Mouse (Mus musculus) ES-Bruce4 (cell line): Measurements from ENCODE around the gene Vrtn. TPM values are rescaled to one million over a fixed set of nuclear protein-coding genes. Genes with fewer than 3 reads are reported as not detected.

Experiments
- H3K27ac ChIP-seq: 2 replicates; pipeline ENCODE4 v1.5.1; 2012; ENCODE audit warnings: low read length, inconsistent platforms; ENCODE audit not compliant: insufficient read depth
- H3K27me3 ChIP-seq: 2 replicates; pipeline ENCODE4 v1.6.1; 2012; ENCODE audit warnings: mild to moderate bottlenecking, low read length, inconsistent platforms; ENCODE audit not compliant: control insufficient read depth, poor library complexity, insufficient read depth, severe bottlenecking
- H3K36me3 ChIP-seq: 2 replicates; pipeline ENCODE4 v1.6.1; 2012; ENCODE audit warnings: inconsistent platforms, mild to moderate bottlenecking, low read length, moderate library complexity; ENCODE audit not compliant: control insufficient read depth, poor library complexity, insufficient read depth, severe bottlenecking
- H3K4me1 ChIP-seq: one replicate; pipeline ENCODE4 v1.8.1; 2011; ENCODE audit warnings: low read length; ENCODE audit not compliant: control insufficient read depth, insufficient read depth
- H3K4me3 ChIP-seq: 2 replicates; pipeline ENCODE4 v1.5.1; 2011; ENCODE audit warnings: low read depth, mild to moderate bottlenecking, low read length
- H3K9ac ChIP-seq: 2 replicates; pipeline ENCODE4 v1.6.1; 2012; ENCODE audit warnings: low read depth, mild to moderate bottlenecking, inconsistent platforms; ENCODE audit not compliant: poor library complexity, severe bottlenecking
- H3K9me3 ChIP-seq: replicated peaks from 2 replicates; pipeline ENCODE4 v1.6.1; 2012; ENCODE audit warnings: mild to moderate bottlenecking, low read length, inconsistent platforms; ENCODE audit not compliant: control insufficient read depth, poor library complexity, insufficient read depth, severe bottlenecking
- CTCF ChIP-seq: IDR thresholded peaks from one replicate; pipeline ENCODE4 v1.8.1; 2011; ENCODE audit warnings: low read depth, low read length
- EP300 ChIP-seq: IDR thresholded peaks from 2 replicates; pipeline ENCODE4 v1.6.1; 2011; ENCODE audit warnings: low read depth, low read length; ENCODE audit not compliant: insufficient read depth
- POLR2A ChIP-seq: IDR thresholded peaks from one replicate; pipeline ENCODE4 v1.8.1; 2011; ENCODE audit warnings: low read length; ENCODE audit not compliant: insufficient read depth
- polyA plus RNA-seq: library from polyadenylated mRNA; stranded (reverse); fragments of >200 nt; gene quantifications from 2 replicates; pipeline ENCODE4 v1.2.4, GENCODE M21; 2011; ENCODE audit warnings: low read depth; ENCODE audit not compliant: missing spikeins, insufficient read depth, insufficient read length

Gene Vrtn
- polyA plus RNA-seq: 3.7 and 3.8 TPM in 2 replicates

DNA sequence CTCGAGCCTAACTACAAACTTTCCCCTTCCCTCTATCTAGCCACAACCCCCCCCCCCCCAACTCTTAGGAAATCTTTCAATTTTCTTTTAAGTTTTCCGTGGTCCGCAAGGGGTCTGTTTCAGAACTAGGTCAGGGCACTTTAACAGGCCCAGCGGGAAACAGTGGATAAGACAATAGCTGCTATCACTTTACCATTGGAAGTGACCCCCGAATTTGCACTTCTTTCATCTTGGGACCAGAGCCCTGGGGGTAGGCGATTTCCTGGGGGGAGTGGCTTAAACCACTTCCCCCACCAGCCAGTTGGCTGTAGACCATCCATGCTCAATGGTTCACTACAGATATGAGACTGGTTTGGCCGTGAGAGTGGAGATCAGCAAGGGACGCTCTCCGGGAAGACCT is at the start of gene Vrtn:
Gene Vrtn, plus strand, starts transcription at position 366 of the 400 bp plus-strand sequence.
- Histone ChIP-seq H3K4me1 (peaks cover 2% of the 10 kb centered on the region), H3K4me3 (peak within 1 kb of the TSS; percentile 45), H3K9ac (peak within 1 kb of the TSS; percentile 23; the same call in 1 of the 2 replicates), H3K27me3 (0 out of 2 replicates have a peak, but pooled peaks cover 5% of the 10 kb centered on the region), H3K36me3 (no peaks in the 10 kb centered on the region), H3K9me3 (no peaks in the 10 kb centered on the region), H3K27ac (no peak within 1 kb of the TSS)
- TF ChIP-seq POLR2A (no peak), EP300 (no peak), CTCF (no peak)

DNA sequence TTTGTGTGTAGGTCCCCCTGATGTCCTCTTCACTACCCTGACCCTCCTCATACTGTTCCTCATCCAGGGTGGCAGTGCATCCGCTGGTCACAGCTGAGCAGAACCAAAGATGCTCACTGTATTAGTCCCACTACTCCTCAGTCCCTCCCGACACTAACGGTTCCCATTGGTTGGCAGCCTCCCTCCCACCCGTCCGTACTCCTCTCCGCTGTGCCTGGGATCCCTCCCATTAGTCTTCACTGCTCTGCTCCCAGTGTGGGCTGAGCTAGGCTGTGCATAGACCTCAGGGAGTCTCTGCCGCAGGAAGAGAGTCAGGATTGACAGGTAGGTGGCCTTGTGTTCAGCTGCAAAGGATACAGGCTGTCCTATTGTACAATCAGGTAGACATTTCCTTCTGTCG is 42.5 kb upstream of the Vrtn start:
- H3K9me3 ChIP-seq: no peaks in the 10 kb centered on the region
- H3K36me3 ChIP-seq: no peaks in the 10 kb centered on the region
- H3K4me3 ChIP-seq: no peak overlapping the region
- TF ChIP-seq CTCF (no peak), EP300 (no peak), POLR2A (no peak)
- H3K9ac ChIP-seq: no peak overlapping the region
- H3K27me3 ChIP-seq: no peaks in the 10 kb centered on the region
- no peak overlapping the region for H3K27ac ChIP-seq
- no peaks in the 10 kb centered on the region for H3K4me1 ChIP-seq

DNA sequence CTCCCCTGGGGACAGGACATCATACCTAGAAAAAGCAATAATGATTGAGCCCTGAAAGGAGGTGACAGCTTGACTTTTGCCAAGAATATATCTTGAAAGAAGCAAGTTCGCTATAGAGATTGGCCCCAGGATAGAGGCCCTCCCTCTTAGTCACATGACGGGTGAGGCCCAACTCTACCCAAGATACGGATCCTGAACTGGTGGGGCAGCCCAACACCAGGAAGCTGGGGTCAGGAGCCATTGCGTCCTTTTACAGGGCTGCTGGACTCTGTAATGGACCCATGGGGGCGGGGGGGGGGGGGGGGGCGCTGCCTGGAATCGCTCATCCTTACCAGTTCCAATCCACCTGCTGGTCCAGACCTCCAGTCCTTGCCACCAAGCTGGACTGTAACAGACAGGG is 36.8 kb upstream of the Vrtn start:
- 0 out of 2 replicates have a peak, but pooled peaks cover 5% of the 10 kb centered on the region for H3K36me3 ChIP-seq
- no peak overlapping the region for H3K9ac ChIP-seq
- H3K27ac ChIP-seq: no peak overlapping the region
- no peaks in the 10 kb centered on the region for H3K27me3 ChIP-seq
- TF ChIP-seq CTCF (no peak), EP300 (no peak), POLR2A (no peak)
- no peak overlapping the region for H3K4me3 ChIP-seq
- H3K4me1 ChIP-seq: no peaks in the 10 kb centered on the region
- no peaks in the 10 kb centered on the region for H3K9me3 ChIP-seq

DNA sequence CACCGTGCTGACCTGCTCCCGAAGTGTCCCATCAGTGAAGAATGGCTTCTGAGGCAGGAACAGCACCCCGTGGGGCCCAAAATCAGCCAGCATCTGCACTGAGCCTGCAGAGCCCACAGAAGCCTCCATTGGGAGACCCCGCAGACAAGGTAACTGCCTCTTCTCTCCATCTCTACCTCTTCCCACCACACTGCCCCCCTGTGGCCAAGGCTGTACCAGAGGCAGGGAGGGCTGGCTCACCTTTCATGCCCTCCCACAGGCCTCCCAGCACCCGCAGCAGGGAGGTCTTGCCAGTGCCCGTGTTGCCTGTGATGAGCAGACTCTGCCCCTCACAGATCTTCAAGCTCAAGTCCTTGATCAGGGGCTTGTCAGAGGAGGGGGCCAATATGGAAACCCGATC is 35.0 kb upstream of the Vrtn start:
- Histone ChIP-seq H3K4me3 (no peak overlapping the region), H3K9me3 (no peaks in the 10 kb centered on the region), H3K4me1 (no peaks in the 10 kb centered on the region), H3K27me3 (no peaks in the 10 kb centered on the region), H3K9ac (no peak overlapping the region), H3K27ac (no peak overlapping the region), H3K36me3 (0 out of 2 replicates have a peak, but pooled peaks cover 5% of the 10 kb centered on the region)
- TF ChIP-seq EP300 (no peak), CTCF (peak; percentile 77), POLR2A (no peak)

DNA sequence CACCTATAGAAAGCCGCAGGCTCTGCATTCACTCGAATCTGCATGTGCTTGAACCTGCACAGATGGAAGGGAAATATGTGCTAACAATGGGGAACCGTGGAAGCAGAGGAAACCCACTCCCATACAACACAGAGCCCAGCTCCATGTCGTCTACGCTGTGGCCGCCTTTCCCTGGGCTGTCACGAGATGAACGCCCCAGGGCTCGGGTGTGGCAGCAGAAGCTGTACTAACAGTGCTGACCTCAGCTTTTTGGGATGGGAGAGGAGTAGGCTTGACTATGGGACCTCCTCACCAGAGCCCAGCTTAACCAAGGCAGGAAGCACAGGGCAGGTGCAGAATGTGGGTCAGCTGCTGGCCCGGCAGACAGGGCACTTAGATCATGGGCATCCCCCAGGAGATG is 29.1 kb upstream of the Vrtn start:
- Histone ChIP-seq H3K27ac (no peak overlapping the region), H3K9me3 (no peaks in the 10 kb centered on the region), H3K9ac (no peak overlapping the region), H3K4me1 (peaks cover 3% of the 10 kb centered on the region), H3K36me3 (0 out of 2 replicates have a peak, but pooled peaks cover 3% of the 10 kb centered on the region), H3K27me3 (no peaks in the 10 kb centered on the region), H3K4me3 (no peak overlapping the region)
- no peak for TF ChIP-seq POLR2A
- TF ChIP-seq EP300: no peak
- TF ChIP-seq CTCF: no peak

DNA sequence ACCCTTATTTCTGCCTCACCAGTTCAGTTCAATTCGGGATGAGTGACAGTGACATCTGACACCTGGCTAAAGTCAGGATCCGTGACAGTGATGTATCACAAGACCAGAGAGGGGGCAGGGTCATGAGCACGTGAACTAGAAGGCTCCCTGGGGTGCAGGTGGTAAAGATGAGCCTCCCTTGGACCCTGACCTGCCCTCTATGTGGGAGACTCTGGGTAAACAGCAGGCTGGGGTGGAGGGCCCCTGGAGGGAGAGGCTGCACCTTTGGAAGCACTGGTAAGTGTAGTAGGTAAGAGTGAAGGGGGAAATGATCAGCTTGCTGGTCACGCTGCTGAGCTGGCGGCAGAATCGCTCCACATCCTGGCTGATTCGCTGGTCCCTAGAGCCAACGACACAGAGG is 28.3 kb upstream of the Vrtn start:
- H3K9me3 ChIP-seq: no peaks in the 10 kb centered on the region
- H3K4me1 ChIP-seq: peaks cover 3% of the 10 kb centered on the region
- H3K27ac ChIP-seq: no peak overlapping the region
- TF ChIP-seq CTCF (no peak), POLR2A (no peak), EP300 (no peak)
- H3K4me3 ChIP-seq: no peak overlapping the region
- no peaks in the 10 kb centered on the region for H3K27me3 ChIP-seq
- H3K36me3 ChIP-seq: no peaks in the 10 kb centered on the region
- no peak overlapping the region for H3K9ac ChIP-seq
